Mouse (Mus musculus): Measurements from ENCODE around the gene Cenpc1. TPM values are rescaled to one million over a fixed set of nuclear protein-coding genes. Genes with fewer than 3 reads are reported as not detected.

Cenpc1 gene
- total RNA-seq, 2 experiments from 2014 or later: 3.2 to 3.7 TPM

DNA sequence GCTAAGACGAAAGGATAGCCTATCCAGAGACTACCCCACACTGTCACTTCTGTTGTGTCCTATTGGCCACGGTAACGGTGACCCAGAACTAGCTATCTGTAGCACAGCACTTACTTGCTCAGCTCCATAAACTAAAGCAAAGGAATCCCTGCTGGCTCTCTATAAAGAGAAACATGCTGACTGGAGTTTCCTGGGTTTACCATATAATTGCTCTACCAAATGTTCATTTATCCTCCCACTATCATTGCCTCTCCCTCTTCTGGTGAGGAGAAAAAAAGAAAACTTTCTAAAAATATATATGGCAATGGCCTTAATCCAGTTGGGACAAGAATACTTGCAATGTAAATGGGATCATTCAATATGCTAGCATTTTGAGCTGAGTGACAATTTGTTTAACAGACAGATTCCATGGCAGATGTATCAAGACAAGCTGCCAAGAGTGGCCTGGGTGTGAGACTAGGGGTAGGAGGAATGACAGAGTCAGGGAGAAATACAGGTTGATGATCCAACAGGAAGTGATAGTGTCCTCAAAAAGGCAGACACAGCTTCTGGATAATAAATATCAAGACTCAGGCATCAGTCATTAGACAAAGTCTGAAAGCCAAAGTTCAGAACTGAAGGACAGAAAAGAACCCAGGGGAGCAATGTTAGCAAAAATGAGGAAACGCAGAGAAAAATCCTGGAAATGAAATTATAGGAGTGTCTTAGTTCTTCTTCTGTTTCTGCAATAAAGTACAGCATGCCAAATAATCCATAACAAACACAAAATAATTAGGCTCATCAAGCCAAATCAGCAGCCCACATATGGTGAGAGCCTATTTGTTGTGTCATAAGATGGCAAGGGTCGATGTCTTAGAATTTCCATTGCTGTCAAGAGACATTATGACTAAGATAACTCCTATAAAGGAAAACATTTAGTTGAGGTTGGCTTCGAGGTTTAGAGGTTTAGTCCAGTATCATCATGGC, 68.6 kb downstream of the Cenpc1 start:
- no peak for DNase-seq

DNA sequence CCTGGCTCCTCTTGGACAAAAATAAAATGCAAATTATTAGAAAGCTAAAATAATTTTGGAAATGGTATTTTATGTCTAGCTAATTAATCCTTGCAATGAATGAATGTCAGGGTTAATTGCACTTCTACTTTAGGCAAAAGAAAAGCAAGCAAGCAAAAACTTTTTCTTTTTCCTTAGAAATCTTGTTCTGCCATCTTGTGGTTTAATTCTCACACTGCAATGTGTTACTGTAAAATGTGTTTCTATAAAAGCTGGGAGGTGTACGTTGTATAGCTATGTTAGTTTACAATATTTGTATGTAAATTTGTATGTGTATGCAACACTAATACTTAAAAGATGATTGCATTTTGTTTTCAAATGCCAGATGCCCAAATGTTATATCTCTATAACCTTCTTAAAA, 70.8 kb downstream of the Cenpc1 start:
- no peak for DNase-seq

DNA sequence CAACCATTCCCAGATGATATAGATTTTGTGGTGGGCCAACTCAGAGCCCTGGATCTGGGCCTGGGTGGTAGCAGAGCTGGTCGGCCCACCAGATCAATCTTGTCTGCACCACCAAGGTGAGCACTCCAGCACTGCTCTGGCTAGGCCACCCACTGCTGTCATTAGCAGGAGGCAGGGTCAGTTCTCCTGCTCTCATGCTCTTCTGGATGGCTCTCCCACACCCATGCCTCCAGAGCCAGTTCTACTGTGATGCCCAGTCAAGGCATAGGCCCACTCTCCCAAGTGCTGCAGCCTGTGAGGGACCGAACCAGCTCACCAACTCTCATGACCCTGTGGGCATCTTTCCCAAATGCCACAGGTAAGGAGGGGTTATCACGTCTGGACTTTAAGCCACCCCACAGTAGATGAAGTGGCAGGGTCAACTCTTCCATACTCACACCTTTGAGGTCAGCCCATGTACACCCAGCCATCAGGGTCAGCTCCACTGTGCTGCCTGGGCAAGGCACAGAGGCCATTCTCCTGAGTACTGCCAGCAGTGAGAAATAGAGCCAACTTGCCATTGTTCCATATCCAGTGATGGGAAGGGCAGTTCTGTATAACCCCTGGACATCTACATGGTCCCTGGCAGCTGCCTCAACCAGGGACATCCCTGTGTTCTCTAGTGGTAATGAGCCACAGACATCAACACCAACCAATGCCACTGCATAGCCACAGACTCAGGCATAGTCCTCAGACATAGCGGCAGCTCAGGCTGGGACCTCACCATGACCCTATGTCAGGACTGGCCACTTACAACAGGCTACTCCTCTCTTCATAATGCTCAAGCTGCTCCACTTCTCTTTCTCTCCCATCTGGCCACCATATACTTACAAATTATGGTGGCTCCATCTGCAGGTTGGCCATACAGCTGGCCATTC, 72.3 kb downstream of the Cenpc1 start:
- DNase-seq: no peak

- DNase-seq: no peak
Observed at GRCm38 (mm10) chr5:85992055-85992454, 73.3 kb downstream of the Cenpc1 start.

DNA sequence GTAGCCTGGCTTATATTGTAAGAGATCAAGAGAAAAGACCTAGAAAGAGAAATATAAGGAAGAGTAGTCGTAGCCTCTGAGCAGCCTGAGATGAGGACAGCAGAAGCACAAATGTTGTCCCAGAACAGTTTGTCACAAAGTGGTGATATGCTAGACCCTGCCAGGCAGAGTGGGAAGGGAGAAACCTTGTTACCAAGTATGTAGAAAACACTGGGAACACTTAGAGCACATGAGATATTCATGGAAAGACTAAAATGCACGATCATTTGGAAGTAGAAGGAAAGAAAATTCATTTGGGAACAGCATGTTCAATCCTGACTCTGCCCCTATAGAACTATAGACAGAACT, 77.9 kb downstream of the Cenpc1 start:
- no peak for DNase-seq

DNA sequence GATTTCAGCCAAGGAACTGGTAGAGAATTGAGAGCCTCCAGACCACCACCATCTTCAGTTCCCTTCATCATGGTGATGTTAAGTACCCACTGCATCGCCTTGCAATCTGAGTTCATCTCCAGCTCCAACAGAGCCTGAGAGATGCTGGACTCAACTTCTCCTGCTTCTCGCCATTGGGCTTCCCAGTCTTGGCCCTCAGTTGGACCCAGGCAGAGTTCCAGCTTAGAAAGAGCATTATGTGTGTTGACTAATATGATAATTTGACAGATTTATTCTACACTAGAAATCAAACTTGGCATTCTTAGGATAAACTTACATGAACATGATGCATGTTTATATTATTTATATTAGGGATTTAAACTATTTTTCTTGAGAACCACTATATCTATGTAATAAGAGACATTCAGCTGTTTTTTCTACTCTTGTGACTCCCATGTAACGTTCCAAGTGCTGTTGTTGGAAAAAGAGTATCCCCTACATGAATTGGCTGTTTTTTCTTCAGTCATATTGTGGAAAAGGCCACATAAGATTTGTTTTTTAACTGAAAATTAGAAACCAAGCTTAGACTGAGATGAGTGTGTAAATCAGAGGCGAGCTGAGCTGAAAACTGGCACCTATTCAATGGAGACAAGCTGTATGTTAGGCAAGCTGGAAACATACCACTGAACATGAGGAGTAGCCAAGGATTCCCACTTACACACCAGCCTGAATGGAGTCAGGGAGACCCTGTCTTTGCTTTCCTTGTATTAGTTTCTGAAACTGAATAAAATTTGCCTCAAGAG, 78.5 kb downstream of the Cenpc1 start:
- DNase-seq: no peak

GRCm38 (mm10) chr5:85977646-85978426, 87.5 kb downstream of the Cenpc1 start:
- no peak for DNase-seq

- no peak for DNase-seq
Observed at GRCm38 (mm10) chr5:85962791-85963190, 102.6 kb downstream of the Cenpc1 start.

Other genes starting within 250 kb of the Cenpc1 start
- gene Stap1, start 6.2 kb upstream of the Cenpc1 start, total RNA-seq (2021): under 1 TPM in 1 of 2 experiments, not detected in 1; 0.19 TPM
- 1 to 10 TPM; 4.3 to 4.4 TPM for gene Uba6, start 107.2 kb upstream of the Cenpc1 start, total RNA-seq (2021)
- not detected for gene Gnrhr, start 132.3 kb upstream of the Cenpc1 start, total RNA-seq (2021)
- gene Tmprss11c, start 223.7 kb upstream of the Cenpc1 start, total RNA-seq (2021): not detected

All from gastrocnemius, postnatal 25 days (tissue).